In genomic region chr1:176223196-176223595, GRCm38 (mm10) we compare ENCODE assay signal across 8 mouse cellular contexts. TPM values are rescaled to one million over a fixed set of nuclear protein-coding genes. Genes with fewer than 3 reads are reported as not detected.
DNase-seq lines count a peak whose midpoint lies in the region; ATAC-seq lines count a peak whose summit lies in the region.

No protein-coding gene starts in this region.

- no peaks in the 10 kb centered on the region for H3K36me3 ChIP-seq in kidney, embryonic 14.5 days (ENCODE audit: control insufficient read depth, insufficient read depth, low read length)
- H3K36me3 ChIP-seq in limb, embryonic 12.5 days: no peaks in the 10 kb centered on the region
- no peaks in the 10 kb centered on the region for H3K36me3 ChIP-seq in neural tube, embryonic 11.5 days (ENCODE audit: control insufficient read depth, insufficient read depth, low read length)

- H3K27ac ChIP-seq in kidney, embryonic 14.5 days (ENCODE audit: low read depth, low read length): no peak overlapping the region
- no peak overlapping the region for H3K27ac ChIP-seq in limb, embryonic 12.5 days
- no peak overlapping the region for H3K27ac ChIP-seq in neural tube, embryonic 11.5 days (ENCODE audit: low read depth, low read length)

- no peak overlapping the region for H3K4me3 ChIP-seq in kidney, embryonic 14.5 days (ENCODE audit: low read length)
- no peak overlapping the region for H3K4me3 ChIP-seq in limb, embryonic 12.5 days (replicated peaks)
- H3K4me3 ChIP-seq in neural tube, embryonic 11.5 days (ENCODE audit: low read depth, low read length): no peak overlapping the region

- DNase-seq in thymus, postnatal 4 days: peak; percentile 44
- DNase-seq in thymus, postnatal 0 days (ENCODE audit: low spot score): no peak
- peak; percentile 83 for DNase-seq in embryo, embryonic 11 days
- peak; percentile 77 for DNase-seq in neural tube, embryonic 11.5 days (ENCODE audit: low spot score)
- DNase-seq in urinary bladder, adult 2 months (ENCODE audit: low spot score): peak; percentile 25

- peak; percentile 83 for ATAC-seq in granulocyte monocyte progenitor cell, adult 5-6 weeks (replicated peaks; ENCODE audit: poor library complexity, severe bottlenecking)
- peak; percentile 71; the same call in 1 of the 2 replicates for ATAC-seq in kidney, embryonic 14.5 days (ENCODE audit: low FRiP score, low TSS enrichment)
- ATAC-seq in limb, embryonic 12.5 days (ENCODE audit: insufficient number of reproducible peaks, insufficient read depth, low FRiP score, low TSS enrichment, low read depth): peak; percentile 42; the same call in 1 of the 2 replicates
- peak; percentile 69 for ATAC-seq in neural tube, embryonic 11.5 days (ENCODE audit: insufficient read depth, low FRiP score, low TSS enrichment)

- no peaks in the 10 kb centered on the region for H3K4me1 ChIP-seq in kidney, embryonic 14.5 days (ENCODE audit: control insufficient read depth, insufficient read depth, low read length)
- H3K4me1 ChIP-seq in limb, embryonic 12.5 days (replicated peaks): no peaks in the 10 kb centered on the region
- no peaks in the 10 kb centered on the region for H3K4me1 ChIP-seq in neural tube, embryonic 11.5 days (ENCODE audit: control insufficient read depth, insufficient read depth, low read length)

- no peak overlapping the region for H3K4me2 ChIP-seq in kidney, embryonic 14.5 days (replicated peaks; ENCODE audit: low read depth, low read length)
- no peak overlapping the region for H3K4me2 ChIP-seq in limb, embryonic 12.5 days
- H3K4me2 ChIP-seq in neural tube, embryonic 11.5 days (ENCODE audit: low read depth): no peak overlapping the region

- no peak overlapping the region for H3K9ac ChIP-seq in kidney, embryonic 14.5 days (ENCODE audit: low read depth, low read length)
- H3K9ac ChIP-seq in limb, embryonic 12.5 days (replicated peaks): no peak overlapping the region
- H3K9ac ChIP-seq in neural tube, embryonic 11.5 days (ENCODE audit: low read length): no peak overlapping the region

- no peaks in the 10 kb centered on the region for H3K27me3 ChIP-seq in kidney, embryonic 14.5 days (ENCODE audit: control insufficient read depth, insufficient read depth, low read length)
- H3K27me3 ChIP-seq in limb, embryonic 12.5 days: no peaks in the 10 kb centered on the region
- H3K27me3 ChIP-seq in neural tube, embryonic 11.5 days (ENCODE audit: control insufficient read depth, insufficient read depth, low read length): no peaks in the 10 kb centered on the region

- H3K9me3 ChIP-seq in kidney, embryonic 14.5 days (ENCODE audit: control insufficient read depth, low read length): no peaks in the 10 kb centered on the region
- H3K9me3 ChIP-seq in limb, embryonic 12.5 days: no peaks in the 10 kb centered on the region
- H3K9me3 ChIP-seq in neural tube, embryonic 11.5 days (ENCODE audit: control insufficient read depth, low read length): no peaks in the 10 kb centered on the region

- 6% methylated on average over 12 of the region's 12 CpGs for WGBS in kidney, embryonic 14.5 days
- 7% methylated on average over 12 of the region's 12 CpGs for WGBS in limb, embryonic 12.5 days
- WGBS in neural tube, embryonic 11.5 days: 8% methylated on average over 12 of the region's 12 CpGs

RNA-seq across cellular contexts. Expression of gene Pld5, which starts 51.9 kb away (rescaled TPM):
- polyA plus RNA-seq in thymus, postnatal 0 days (2015; fragmentation: Nextera tagmentation; extraction: Ambion mirVana): not detected in 2 replicates
- total RNA-seq in granulocyte monocyte progenitor cell, adult 5-6 weeks (2014; fragmentation: Nextera tagmentation): not detected in 2 replicates
- total RNA-seq in granulocyte monocyte progenitor cell, adult 5-6 weeks (2017): not detected in 2 replicates
- polyA plus RNA-seq in kidney, embryonic 14.5 days (2014; fragmentation: Nextera tagmentation; extraction: Ambion mirVana): 2.0 and 2.3 TPM in 2 replicates
- polyA plus RNA-seq in limb, embryonic 12.5 days (2016; fragmentation: Nextera tagmentation; extraction: Ambion mirVana): 0.32 and 0.48 TPM in 2 replicates
- 1.1 TPM in 2 replicates for polyA plus RNA-seq in neural tube, embryonic 11.5 days (2014; fragmentation: Nextera tagmentation; extraction: Ambion mirVana)
- 0.03 and 0.10 TPM in 2 replicates for polyA plus RNA-seq in urinary bladder, adult 2 months (2012; rRNA removed)
